Mouse (Mus musculus) ovary, postnatal 14 days (tissue): ENCODE results near the gene Rab17.

Experiments used
- DNase-seq: peaks from one replicate; pipeline ENCODE4 v3.0.0; 2022; ENCODE audit warnings: low spot score

The Rab17 gene

DNA sequence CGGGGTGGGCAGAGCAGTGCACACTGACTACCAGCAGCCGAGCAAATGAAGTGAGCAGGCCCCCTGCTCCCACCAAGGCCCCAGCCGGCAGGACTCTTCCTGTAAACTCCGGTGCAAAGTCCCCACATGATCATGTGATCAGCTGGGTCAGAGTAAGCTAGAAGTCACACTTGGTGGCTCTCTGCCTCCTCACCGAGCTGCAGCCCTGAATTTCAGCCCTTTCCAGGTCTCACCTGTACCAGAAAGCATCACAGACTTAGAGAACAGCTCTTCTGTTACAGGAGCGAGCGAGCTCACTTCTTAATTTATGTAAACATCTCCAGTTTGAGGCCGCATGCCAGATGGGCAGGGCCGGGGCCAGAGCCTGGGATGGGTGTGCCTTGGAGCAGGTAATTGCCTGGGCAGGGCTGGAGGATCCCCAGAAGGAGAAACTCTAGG, at the start of gene Rab17:
TSS of gene Rab17 (minus strand) at position 315 of the 438 bp plus-strand sequence.
- no peak for DNase-seq

DNA sequence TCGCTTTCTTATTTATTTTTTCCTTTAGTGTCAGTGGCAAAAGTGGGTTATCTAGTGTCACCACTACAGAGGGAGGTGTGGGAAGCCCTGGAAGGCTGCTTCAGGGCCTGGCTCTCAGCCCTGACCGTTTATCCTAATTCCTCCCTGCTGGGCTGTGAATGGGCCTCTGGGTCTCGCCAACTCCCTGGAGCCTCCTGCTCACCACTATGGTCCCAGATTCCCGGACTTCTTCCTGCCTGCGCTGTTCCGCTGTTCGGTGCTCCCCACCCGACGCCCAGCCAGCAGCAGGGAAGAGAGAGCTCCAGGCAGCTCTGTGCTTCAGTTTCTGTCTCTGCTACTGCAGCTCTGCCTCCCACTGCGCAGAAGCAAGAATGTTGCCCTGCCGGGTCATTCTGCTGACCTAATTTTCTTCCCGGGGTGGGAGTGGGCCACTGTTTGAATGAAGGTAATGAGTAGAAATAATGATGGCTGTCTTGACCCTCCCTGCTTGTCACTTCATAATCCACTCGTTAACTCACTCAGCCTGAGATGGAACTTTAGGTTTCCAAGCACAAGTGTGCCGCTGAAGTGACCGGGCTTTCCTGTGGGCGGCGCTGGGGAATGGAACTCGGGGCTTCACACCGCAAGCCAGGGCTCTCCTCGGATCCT, 47.8 kb upstream of the Rab17 start:
- DNase-seq = no peak

DNA sequence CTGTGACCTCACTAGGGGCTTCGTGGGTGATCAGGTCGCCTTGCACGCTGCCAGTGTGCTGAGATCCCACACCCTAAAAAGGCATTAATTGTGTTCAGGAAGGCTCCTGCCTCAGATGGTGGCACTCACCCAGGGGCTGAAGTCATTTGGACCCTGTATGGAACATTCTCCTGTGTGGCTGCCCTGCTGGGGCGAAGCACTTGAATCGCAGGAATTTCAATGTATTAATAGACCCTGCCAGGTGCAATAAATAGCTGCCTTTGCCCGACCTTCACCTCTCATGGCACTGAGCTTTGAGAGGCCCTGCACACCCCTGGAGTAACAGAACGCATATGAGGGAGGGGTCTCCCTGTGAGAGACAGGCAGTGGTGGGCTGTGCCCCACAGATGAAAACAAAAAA, 46.1 kb upstream of the Rab17 start:
- DNase-seq = no peak

DNA sequence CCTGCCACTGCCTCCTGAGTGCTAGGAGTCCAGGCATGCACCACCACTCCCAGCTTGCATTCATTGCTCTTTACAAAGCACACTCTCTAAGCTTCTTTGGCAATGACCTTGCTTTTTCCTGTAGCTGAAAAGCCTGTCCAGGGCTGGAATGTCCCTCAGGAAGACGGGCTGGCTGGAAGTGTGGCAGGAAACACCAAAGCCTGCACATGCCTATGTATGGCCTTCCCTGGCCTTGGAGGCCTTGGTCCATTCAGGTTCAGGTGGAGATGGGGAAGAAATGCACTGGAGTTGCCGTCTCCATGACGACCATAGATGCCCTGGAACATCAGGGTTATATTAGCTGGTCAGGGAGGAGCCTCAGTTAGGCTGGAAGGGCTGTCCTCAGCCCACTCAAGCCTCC, 44.3 kb upstream of the Rab17 start:
- no peak for DNase-seq

DNA sequence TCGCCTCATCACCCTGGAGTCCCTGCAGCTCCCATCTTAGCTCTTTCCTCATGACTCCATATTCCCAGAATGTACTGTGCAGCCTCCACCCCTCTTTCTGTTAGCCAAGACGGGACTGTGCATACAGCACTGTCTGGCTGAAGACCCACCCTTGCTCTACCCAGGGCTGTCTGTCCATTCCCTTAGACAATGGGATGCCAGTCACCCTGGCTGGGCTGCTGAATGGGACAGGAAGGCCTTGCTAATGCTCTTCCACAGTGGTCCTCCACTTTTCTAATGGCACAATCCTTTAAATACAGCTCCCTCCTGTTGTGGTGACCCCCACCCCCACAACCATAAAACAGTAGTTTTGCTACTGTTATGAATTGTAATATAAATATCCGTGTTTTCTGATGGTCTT, 41.9 kb upstream of the Rab17 start:
- DNase-seq = no peak

DNA sequence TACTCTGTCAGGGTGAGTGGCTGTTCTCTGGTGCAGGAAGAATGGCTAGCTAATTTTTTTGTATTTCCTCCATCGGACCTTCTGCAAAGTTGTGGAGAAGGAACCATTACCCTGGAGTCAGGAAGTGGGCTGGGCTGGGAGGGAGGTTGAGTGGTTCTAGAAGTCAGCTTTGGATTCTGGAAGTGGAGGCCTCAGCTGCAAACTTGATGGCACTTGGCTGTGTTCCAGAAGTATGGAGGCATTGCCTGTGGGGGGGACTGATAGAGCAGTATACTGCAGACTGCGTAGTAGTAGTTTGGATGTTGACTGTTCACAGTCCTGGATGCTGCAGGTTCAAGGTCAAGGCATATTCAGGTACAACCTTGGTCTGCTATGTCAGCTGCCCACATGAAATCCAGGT, 41.3 kb upstream of the Rab17 start:
- DNase-seq = no peak

DNA sequence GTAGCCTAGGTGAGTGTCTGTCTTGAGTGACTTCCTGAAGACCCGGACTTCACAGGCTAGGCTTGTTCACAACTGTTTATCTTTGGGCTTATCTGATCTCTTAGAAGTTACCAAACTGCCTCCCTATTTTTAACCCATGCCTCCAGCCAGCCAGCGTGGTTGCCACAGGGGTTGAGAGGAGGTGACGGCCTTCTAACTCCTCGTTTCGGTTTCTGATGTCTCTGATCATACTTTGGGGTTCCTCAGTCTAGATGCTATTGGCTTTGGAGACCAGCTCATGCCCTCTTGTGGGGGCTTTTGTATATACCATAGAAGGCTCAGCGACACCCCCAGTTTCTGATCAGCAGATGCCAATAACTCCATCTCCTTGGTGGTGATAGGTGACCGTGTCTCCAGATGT, 40.8 kb upstream of the Rab17 start:
- no peak for DNase-seq

DNA sequence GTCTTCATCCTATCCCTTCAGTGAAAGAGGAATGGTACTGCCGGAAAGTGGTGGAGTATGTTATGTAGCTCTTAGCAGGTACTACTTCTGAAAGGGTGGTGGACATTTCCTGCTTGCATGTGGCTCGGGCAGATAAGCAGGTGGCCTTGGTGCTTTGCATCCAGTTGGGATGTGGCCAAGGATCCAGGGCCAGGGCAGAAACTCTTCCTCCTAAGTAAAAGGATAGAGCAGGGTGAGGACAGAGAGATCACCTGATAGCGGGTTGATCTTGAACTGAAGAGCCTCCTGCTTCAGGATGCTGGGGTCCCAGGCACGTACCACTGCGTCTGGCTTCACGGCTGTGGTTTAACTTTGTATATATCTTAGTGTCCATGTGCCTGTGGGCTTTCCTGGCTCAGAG, 39.8 kb upstream of the Rab17 start:
- DNase-seq = no peak

DNA sequence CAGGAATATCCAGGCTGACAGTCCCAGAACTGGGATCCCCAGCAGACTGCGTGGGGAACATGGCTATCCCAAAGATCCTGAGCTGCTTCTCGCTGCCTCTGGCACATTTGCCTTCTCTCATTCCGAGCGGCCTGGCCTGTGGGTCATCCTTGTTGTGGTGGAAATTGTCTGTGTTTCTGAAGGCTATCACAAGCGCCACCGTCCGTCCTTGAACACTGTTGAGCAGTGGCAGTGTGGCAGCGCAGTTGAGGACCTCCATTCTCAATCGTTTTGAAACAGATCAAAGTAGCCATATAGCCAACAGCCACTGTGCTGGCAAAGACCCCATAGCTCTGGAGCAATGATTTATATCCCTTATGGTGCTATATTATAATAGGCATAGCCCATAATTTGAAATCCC, 39.3 kb upstream of the Rab17 start:
- DNase-seq = no peak

DNA sequence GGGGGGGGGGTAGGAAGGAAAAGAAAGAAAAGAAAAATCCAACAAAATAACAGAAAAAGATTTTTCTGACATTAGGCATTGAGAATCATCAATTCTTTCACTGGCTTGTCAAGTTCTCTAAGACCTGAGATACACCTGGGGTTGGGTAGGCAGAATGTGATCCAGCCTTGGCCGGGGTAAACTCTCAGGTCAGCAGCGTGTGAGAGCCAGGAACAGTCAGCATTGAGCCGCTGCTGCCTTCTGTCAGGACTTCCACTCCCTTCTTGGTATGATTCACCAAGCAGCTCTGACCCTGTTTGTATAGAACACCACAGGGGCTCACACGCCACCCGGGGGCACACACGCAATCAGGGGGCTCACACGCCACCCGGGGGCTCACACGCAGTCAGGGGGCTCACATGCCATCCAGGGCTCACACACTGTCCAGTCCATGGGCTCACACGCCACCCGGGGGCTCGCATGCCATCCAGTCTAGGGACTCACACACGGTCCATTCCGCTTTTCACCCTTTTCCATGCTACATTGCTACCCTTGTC, 38.8 kb upstream of the Rab17 start:
- DNase-seq = no peak

DNA sequence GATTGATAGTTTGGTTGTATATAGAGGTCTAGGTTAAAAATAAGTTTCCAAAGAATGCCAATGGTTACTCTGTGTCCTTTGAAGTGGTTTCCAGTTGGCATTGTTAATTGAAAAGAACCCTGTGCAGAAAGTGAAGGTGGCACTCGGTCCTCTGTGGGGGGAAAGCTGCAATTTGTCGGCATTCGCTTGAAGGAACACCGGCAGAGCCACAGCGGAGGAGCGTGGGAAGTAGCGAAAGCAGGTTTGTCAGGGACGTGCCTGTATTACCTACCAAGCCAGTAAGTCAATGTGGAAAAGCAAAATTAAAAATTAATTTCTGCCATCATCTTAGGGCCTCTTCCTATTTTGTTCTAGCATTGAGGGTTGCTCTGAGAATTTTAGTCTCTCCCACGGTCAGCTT, 37.2 kb upstream of the Rab17 start:
- no peak for DNase-seq

DNA sequence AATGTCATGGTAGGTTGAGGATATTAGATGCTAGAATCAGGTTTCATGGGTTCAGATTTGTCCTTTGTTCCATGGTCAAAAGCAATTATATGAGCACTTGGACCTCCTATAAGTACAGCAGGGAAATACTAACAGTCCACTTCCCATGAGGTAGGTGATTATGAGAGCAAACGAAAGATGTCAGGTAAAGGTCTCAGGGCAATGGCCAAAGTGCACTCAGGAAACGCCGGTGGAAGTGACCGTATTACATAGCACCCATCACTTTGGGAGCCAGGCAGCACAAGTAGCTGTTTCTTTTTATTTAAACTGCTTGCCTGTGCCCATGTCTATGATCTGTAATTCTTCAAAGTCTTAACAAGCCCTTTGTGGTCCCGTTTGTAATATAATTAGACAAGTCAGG, 36.6 kb upstream of the Rab17 start:
- no peak for DNase-seq

DNA sequence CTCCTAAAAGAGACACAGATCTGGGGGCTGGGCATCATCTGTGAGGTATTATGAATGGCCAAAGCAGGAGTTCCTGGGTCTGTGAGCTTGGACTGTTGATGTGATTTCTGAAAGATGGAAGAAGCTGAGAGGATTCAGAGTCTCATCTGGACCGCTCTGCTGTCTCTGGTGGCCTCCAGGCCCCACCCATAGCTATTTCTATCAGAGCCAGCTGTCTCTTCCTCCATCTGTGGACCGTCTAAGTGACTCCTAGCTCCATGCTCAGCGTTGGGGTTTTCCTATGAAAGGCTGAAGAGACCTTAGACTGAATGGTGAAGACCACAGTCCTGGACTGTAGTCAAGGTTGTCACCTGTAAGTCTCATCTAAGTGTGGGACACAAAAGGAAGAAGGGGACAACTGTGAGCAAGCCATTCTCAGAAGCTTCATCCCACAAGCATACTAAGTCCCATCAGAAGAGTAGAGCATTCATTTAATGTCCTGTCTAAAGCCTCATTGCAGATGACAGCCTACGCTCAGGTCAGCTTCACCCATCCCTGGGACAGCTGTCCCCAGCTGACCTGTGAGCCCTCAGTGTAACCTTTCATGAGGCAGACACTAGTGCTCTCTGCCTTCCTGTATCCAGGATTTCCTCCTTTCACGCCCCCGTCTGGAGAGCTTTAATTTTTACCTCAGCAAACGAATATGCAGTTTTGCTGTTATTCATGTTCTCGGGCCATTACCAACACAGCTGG, 34.2 kb upstream of the Rab17 start:
- DNase-seq = no peak

DNA sequence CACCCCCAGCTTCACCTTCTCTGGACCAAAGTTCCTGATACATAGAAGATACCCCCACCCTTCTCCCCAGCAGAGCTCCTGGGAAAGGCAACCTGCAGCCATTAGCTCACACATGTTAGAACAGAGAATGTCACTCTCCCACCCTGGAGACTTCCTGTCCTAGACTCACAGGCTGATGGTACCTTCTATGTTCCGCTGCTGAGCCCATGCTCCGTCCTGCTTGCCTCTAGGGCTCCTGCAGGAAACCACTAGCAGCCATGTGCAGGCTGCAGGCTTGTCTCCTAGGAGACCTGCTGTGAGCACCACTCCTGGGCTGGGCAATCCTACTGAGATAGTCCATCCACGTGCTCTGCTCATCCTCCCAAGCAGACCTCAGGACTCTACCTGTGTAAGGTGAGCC, 33.2 kb upstream of the Rab17 start:
- no peak for DNase-seq

DNA sequence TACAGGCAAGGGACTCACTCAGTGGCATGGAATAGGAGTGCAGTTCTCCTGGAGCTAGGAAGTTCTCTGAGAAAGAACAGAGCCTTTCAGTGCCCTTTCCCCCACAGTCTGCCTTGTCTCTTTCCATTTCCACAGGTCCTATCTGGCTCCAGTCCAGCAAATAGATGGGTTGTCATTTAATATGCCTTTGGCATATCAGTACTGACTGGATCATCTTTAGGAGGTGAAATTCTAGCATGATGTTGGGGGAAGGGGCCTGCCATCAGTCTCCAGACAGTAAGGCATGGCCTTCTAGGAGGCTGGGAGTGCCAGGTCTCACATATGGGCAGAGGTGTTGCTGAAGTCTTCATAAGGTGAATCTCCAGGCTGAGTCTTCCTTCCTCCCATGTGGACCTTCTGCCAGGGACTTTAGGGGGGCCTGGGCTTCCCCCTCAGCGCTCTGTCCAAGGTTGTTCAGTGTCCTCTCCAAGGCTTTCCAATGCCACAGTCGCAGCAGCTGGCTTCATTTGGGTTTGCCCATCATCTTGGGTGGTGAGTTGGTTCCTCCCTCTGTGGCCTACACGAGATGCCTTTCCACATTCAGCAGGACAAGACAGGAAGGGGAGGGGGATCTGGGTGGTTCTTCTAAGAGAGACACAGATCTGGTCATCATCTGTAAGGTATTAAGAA, 32.5 kb upstream of the Rab17 start:
- no peak for DNase-seq

DNA sequence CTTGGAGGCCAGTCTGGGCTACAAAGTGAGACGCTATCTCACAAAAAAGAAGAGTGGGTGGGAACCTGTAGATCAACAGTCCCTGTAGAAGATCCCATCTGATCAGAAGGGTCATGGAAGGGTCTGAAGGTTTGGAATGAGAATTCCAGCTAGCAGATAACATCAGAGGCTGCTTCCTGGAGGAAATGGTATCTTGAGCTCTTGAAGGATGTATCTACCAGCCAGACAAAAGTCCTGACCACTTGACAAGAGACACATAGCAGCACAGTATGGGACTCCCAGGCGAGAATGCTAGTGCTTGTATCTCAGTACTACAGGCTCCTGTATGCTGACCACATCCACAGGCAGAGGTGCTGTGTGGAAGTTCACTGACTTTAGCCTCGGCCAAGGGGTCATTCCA, 31.6 kb upstream of the Rab17 start:
- DNase-seq = no peak

DNA sequence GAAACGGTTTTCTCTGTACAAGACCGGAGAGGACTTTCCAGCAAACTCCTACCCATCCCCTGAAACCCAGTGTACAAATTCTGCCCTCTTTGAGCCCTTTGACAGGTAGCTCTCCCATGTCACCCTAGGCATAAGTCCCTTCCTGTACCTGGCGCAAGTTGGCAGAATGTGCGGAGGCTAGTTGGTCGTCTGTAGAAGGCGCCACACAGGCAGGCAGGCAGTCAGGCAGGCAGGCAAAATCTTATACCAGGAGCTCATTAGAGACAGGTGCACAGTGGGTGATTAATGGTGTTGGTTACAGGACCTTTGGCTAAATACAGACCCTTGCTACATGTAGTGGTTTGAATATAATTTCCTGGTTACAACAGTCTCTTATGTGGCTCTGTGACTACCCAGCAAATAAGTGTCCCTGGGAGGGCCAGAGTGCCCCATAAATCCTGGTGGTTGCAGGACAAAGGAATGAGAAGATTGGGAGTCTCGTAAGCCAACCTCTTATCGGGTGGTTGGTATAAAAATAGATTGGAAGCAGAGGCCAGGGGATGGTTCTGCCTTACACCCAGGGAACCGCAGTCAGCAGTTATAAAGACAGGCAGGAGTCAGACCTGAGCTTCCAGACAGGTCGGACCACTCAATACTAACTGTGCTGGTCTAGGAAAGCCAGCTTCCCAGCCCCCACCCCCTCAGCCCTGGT, 30.6 kb upstream of the Rab17 start:
- DNase-seq = no peak

DNA sequence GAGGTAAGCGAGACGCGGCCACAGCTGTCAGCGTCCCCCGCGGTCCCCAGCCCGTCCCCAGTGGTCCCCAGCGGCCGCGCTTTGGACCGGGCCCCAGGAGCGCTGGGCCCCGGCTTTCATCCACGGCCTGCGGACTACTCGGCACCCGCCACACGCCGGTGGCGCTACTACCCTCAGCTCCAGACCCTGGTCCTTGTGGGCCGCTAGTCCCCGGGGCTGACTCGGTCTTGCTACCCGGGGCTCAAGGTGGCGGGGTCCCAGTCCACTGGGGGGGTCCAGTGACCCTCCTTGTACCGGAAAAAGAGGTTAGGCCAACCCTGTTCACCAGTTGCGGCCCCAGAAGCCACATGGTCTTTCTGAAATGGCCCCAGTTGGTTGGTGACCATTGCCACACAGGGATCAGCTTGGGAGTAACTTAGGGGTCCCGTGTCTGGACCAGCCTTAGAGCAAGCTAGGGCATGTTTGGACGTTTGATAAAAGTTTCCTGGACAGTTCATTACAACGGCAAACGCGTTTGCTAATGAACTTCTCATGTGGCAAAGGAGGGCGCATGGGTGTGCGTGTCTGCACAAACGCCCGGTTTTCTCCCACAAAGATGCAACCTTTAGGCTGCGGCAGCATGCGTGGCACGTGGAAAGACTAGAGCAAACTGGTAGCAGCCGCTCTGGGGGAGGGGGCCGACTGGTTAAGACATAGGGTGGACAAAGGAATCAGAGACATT, 29.6 kb upstream of the Rab17 start:
- no peak for DNase-seq

DNA sequence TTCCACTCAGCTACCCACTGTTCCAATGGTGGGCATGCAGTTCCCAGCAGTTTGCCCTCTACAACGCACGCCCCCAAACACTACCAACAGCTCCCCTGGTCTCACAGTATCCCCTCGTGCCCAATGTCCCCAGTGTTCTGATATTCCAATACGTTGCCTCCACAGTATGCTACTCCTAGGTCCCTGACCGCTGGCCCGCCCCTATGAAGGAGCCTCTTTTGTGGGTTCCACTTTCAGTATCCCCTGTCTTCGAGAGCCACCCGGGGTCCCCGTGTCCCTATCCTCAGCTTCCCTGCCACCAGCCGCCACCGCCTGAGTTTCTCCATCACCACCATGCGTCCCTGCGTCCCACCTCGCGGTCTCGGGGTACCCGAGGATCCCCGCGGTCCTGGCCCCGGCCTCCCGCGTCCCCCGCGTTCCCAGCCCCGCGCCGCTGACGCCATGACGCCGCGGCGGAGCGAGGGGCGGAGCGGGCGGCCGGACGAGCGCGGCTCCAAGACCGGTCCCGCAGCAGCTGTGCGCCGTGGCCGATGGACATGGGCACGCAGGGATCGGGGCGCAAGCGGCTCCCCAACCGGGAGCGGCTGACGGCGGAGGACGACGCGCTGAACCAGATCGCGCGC, 28.9 kb upstream of the Rab17 start, which contains the start of gene Lrrfip1:
TSS of gene Lrrfip1 (plus strand) at position 470 of the 623 bp plus-strand sequence.
- DNase-seq = peak; percentile 52

DNA sequence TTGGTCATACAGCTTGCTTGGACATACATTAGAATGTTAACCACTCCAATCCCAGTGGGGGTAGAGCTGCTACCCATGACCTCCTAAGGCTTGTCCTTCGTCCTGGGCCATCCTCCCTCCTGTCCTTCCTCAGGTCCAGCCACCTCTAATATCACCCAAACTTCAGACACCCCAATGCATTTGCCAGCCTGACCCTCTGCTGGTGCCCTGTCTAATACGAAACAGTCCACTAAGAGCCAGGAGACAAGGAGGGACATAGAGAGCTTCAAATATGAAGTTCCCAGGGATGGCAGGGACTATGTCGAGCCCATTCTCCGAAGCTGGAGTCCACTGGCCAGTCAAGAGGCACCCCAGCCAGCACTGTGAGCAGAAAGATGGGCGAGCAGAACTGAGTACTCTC, 28.2 kb upstream of the Rab17 start:
- DNase-seq = no peak

DNA sequence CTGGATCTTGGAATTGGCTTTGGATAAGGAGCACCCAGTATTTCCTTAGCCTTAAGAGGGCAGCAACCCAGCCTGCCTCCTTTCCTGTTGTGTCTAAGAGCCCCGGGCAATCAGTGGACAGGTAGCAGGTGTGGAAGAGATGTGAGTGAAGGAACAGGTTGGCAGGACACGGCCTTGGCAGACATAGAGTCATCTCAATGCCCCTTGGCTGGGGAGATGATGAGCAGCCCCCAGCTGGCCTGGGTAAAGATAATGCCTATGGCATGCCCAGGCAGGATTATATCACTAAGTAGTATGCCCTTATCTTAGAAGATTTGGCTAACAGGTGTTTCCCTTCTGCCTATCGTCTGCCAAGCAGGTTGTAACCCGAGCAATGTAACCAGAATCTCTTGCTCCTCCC, 27.7 kb upstream of the Rab17 start:
- DNase-seq = no peak
